Mouse (Mus musculus): ENCODE data around the gene Bhlha9. TPM values are rescaled to one million over a fixed set of nuclear protein-coding genes. Genes with fewer than 3 reads are reported as not detected.

Gene Bhlha9
- polyA plus RNA-seq, 1 experiment from 2014 or later, result not detected

GRCm38 (mm10) chr11:76639269-76639985, 32.8 kb upstream of the Bhlha9 start:
- H3K9ac ChIP-seq (ENCODE audit: low read depth, low read length), result no peak overlapping the region
- 80% methylated on average over 17 of the region's 17 CpGs for WGBS
- no peaks in the 10 kb centered on the region for H3K36me3 ChIP-seq (ENCODE audit: control insufficient read depth, insufficient read depth, low read length)
- H3K27ac ChIP-seq (ENCODE audit: low read depth, low read length), result no peak overlapping the region
- H3K4me2 ChIP-seq (replicated peaks; ENCODE audit: low read depth, low read length), result no peak overlapping the region
- no peaks in the 10 kb centered on the region for H3K9me3 ChIP-seq (ENCODE audit: control insufficient read depth, low read length)
- no peaks in the 10 kb centered on the region for H3K27me3 ChIP-seq (ENCODE audit: control insufficient read depth, insufficient read depth, low read length)
- H3K4me3 ChIP-seq (ENCODE audit: low read length), result no peak overlapping the region
- peaks cover 5% of the 10 kb centered on the region; the same call in 1 of the 2 replicates for H3K4me1 ChIP-seq (ENCODE audit: control insufficient read depth, insufficient read depth, low read length)
- ATAC-seq (ENCODE audit: low FRiP score, low TSS enrichment), result no peak

GRCm38 (mm10) chr11:76640231-76640630, 32.0 kb upstream of the Bhlha9 start:
- Histone ChIP-seq H3K4me2 (replicated peaks; ENCODE audit: low read depth, low read length) (no peak overlapping the region), H3K9me3 (ENCODE audit: control insufficient read depth, low read length) (no peaks in the 10 kb centered on the region), H3K9ac (ENCODE audit: low read depth, low read length) (no peak overlapping the region), H3K27me3 (ENCODE audit: control insufficient read depth, insufficient read depth, low read length) (no peaks in the 10 kb centered on the region), H3K27ac (ENCODE audit: low read depth, low read length) (no peak overlapping the region), H3K36me3 (ENCODE audit: control insufficient read depth, insufficient read depth, low read length) (no peaks in the 10 kb centered on the region), H3K4me3 (ENCODE audit: low read length) (no peak overlapping the region), H3K4me1 (ENCODE audit: control insufficient read depth, insufficient read depth, low read length) (peaks cover 8% of the 10 kb centered on the region; the same call in 1 of the 2 replicates)
- no peak for ATAC-seq (ENCODE audit: low FRiP score, low TSS enrichment)
- 71% methylated on average over 4 of the region's 4 CpGs for WGBS

- ATAC-seq (ENCODE audit: low FRiP score, low TSS enrichment), result no peak
- no peak overlapping the region for H3K4me2 ChIP-seq (replicated peaks; ENCODE audit: low read depth, low read length)
- H3K4me3 ChIP-seq (ENCODE audit: low read length), result no peak overlapping the region
- no peaks in the 10 kb centered on the region for H3K36me3 ChIP-seq (ENCODE audit: control insufficient read depth, insufficient read depth, low read length)
- no peak overlapping the region for H3K9ac ChIP-seq (ENCODE audit: low read depth, low read length)
- H3K27me3 ChIP-seq (ENCODE audit: control insufficient read depth, insufficient read depth, low read length), result no peaks in the 10 kb centered on the region
- H3K27ac ChIP-seq (ENCODE audit: low read depth, low read length), result peak overlapping the region; percentile 67; the same call in 1 of the 2 replicates
- H3K9me3 ChIP-seq (ENCODE audit: control insufficient read depth, low read length), result no peaks in the 10 kb centered on the region
- H3K4me1 ChIP-seq (ENCODE audit: control insufficient read depth, insufficient read depth, low read length), result peaks cover 18% of the 10 kb centered on the region
- WGBS, result 33% methylated on average over 6 of the region's 6 CpGs
Observed at GRCm38 (mm10) chr11:76644257-76644656, 28.0 kb upstream of the Bhlha9 start.

GRCm38 (mm10) chr11:76645036-76645435, 27.2 kb upstream of the Bhlha9 start:
- Histone ChIP-seq H3K4me2 (replicated peaks; ENCODE audit: low read depth, low read length) (peak overlapping the region; percentile 48; the same call in 1 of the 2 replicates), H3K27me3 (ENCODE audit: control insufficient read depth, insufficient read depth, low read length) (no peaks in the 10 kb centered on the region), H3K4me1 (ENCODE audit: control insufficient read depth, insufficient read depth, low read length) (peaks cover 18% of the 10 kb centered on the region), H3K36me3 (ENCODE audit: control insufficient read depth, insufficient read depth, low read length) (no peaks in the 10 kb centered on the region), H3K4me3 (ENCODE audit: low read length) (no peak overlapping the region), H3K9ac (ENCODE audit: low read depth, low read length) (no peak overlapping the region), H3K9me3 (ENCODE audit: control insufficient read depth, low read length) (no peaks in the 10 kb centered on the region), H3K27ac (ENCODE audit: low read depth, low read length) (peak overlapping the region; percentile 67; the same call in 1 of the 2 replicates)
- 19% methylated on average over 9 of the region's 9 CpGs for WGBS
- peak; percentile 59 for ATAC-seq (ENCODE audit: low FRiP score, low TSS enrichment)

GRCm38 (mm10) chr11:76645955-76646354, 26.3 kb upstream of the Bhlha9 start:
- Histone ChIP-seq H3K4me2 (replicated peaks; ENCODE audit: low read depth, low read length) (peak overlapping the region; percentile 48), H3K36me3 (ENCODE audit: control insufficient read depth, insufficient read depth, low read length) (no peaks in the 10 kb centered on the region), H3K4me1 (ENCODE audit: control insufficient read depth, insufficient read depth, low read length) (peaks cover 18% of the 10 kb centered on the region), H3K27ac (ENCODE audit: low read depth, low read length) (peak overlapping the region; percentile 62; the same call in 1 of the 2 replicates), H3K4me3 (ENCODE audit: low read length) (peak overlapping the region; percentile 21), H3K27me3 (ENCODE audit: control insufficient read depth, insufficient read depth, low read length) (no peaks in the 10 kb centered on the region), H3K9me3 (ENCODE audit: control insufficient read depth, low read length) (no peaks in the 10 kb centered on the region), H3K9ac (ENCODE audit: low read depth, low read length) (0 out of 2 replicates have a peak overlapping the region, but pooled peaks have one; percentile 2)
- under 1% methylated on average over 19 of the region's 19 CpGs for WGBS
- ATAC-seq (ENCODE audit: low FRiP score, low TSS enrichment), result peak; percentile 75

- no peak overlapping the region for H3K9ac ChIP-seq (ENCODE audit: low read depth, low read length)
- 11% methylated on average over 7 of the region's 7 CpGs for WGBS
- H3K36me3 ChIP-seq (ENCODE audit: control insufficient read depth, insufficient read depth, low read length), result no peaks in the 10 kb centered on the region
- H3K27me3 ChIP-seq (ENCODE audit: control insufficient read depth, insufficient read depth, low read length), result no peaks in the 10 kb centered on the region
- peaks cover 18% of the 10 kb centered on the region for H3K4me1 ChIP-seq (ENCODE audit: control insufficient read depth, insufficient read depth, low read length)
- H3K4me3 ChIP-seq (ENCODE audit: low read length), result no peak overlapping the region
- no peak overlapping the region for H3K27ac ChIP-seq (ENCODE audit: low read depth, low read length)
- H3K4me2 ChIP-seq (replicated peaks; ENCODE audit: low read depth, low read length), result peak overlapping the region; percentile 32
- H3K9me3 ChIP-seq (ENCODE audit: control insufficient read depth, low read length), result no peaks in the 10 kb centered on the region
- no peak for ATAC-seq (ENCODE audit: low FRiP score, low TSS enrichment)
Observed at GRCm38 (mm10) chr11:76647062-76647461, 25.2 kb upstream of the Bhlha9 start.

GRCm38 (mm10) chr11:76647500-76647899, 24.8 kb upstream of the Bhlha9 start:
- Histone ChIP-seq H3K9ac (ENCODE audit: low read depth, low read length) (no peak overlapping the region), H3K27ac (ENCODE audit: low read depth, low read length) (no peak overlapping the region), H3K4me2 (replicated peaks; ENCODE audit: low read depth, low read length) (peak overlapping the region; percentile 32), H3K27me3 (ENCODE audit: control insufficient read depth, insufficient read depth, low read length) (no peaks in the 10 kb centered on the region), H3K4me3 (ENCODE audit: low read length) (0 out of 2 replicates have a peak overlapping the region, but pooled peaks have one; percentile 9), H3K4me1 (ENCODE audit: control insufficient read depth, insufficient read depth, low read length) (peaks cover 18% of the 10 kb centered on the region), H3K36me3 (ENCODE audit: control insufficient read depth, insufficient read depth, low read length) (no peaks in the 10 kb centered on the region), H3K9me3 (ENCODE audit: control insufficient read depth, low read length) (no peaks in the 10 kb centered on the region)
- WGBS, result 6% methylated on average over 9 of the region's 9 CpGs
- ATAC-seq (ENCODE audit: low FRiP score, low TSS enrichment), result peak; percentile 26; the same call in 1 of the 2 replicates

GRCm38 (mm10) chr11:76650862-76651560, 21.3 kb upstream of the Bhlha9 start:
- WGBS, result 61% methylated on average over 11 of the region's 14 CpGs
- Histone ChIP-seq H3K4me3 (ENCODE audit: low read length) (no peak overlapping the region), H3K27ac (ENCODE audit: low read depth, low read length) (no peak overlapping the region), H3K9me3 (ENCODE audit: control insufficient read depth, low read length) (no peaks in the 10 kb centered on the region), H3K4me2 (replicated peaks; ENCODE audit: low read depth, low read length) (no peak overlapping the region), H3K27me3 (ENCODE audit: control insufficient read depth, insufficient read depth, low read length) (no peaks in the 10 kb centered on the region), H3K36me3 (ENCODE audit: control insufficient read depth, insufficient read depth, low read length) (no peaks in the 10 kb centered on the region), H3K4me1 (ENCODE audit: control insufficient read depth, insufficient read depth, low read length) (peaks cover 6% of the 10 kb centered on the region), H3K9ac (ENCODE audit: low read depth, low read length) (no peak overlapping the region)
- no peak for ATAC-seq (ENCODE audit: low FRiP score, low TSS enrichment)

- no peaks in the 10 kb centered on the region for H3K4me1 ChIP-seq (ENCODE audit: control insufficient read depth, insufficient read depth, low read length)
- H3K27me3 ChIP-seq (ENCODE audit: control insufficient read depth, insufficient read depth, low read length), result no peaks in the 10 kb centered on the region
- WGBS, result 40% methylated on average over 3 of the region's 3 CpGs
- no peak overlapping the region for H3K27ac ChIP-seq (ENCODE audit: low read depth, low read length)
- H3K4me2 ChIP-seq (replicated peaks; ENCODE audit: low read depth, low read length), result no peak overlapping the region
- no peak for ATAC-seq (ENCODE audit: low FRiP score, low TSS enrichment)
- H3K9me3 ChIP-seq (ENCODE audit: control insufficient read depth, low read length), result no peaks in the 10 kb centered on the region
- no peaks in the 10 kb centered on the region for H3K36me3 ChIP-seq (ENCODE audit: control insufficient read depth, insufficient read depth, low read length)
- H3K9ac ChIP-seq (ENCODE audit: low read depth, low read length), result no peak overlapping the region
- H3K4me3 ChIP-seq (ENCODE audit: low read length), result no peak overlapping the region
Observed at GRCm38 (mm10) chr11:76652838-76653334, 19.4 kb upstream of the Bhlha9 start.
